27 mouse cellular contexts compared by ENCODE assay signal in the genomic region with DNA sequence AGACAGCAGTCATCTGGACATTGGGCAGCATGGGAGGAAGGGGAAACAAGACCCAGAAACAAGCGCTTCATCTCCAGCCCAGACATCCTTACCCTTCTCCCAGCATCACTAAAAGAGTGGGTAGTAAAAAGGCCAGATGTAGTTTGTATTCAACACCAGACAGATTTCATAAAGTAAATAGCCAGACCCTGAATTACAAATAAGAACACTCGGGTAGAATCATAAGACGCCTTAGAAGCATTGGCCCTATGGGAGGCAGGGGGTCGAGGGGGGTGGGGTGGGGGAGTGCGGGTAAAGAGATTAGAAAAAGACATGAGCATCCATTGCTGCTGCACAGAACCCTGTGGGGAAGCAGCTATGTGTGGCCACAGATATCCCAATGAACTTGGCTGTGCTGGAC.
A peak's percentile ranks its signal among the peaks of the same experiment; 100 is the strongest.
DNase-seq lines count a peak whose midpoint lies in the region; ATAC-seq and TF ChIP-seq lines count a peak whose summit lies in the region.
"Had no signal": no experiment of that assay in that cellular context is flagged by ENCODE, and none has a peak within 500 bp of the region (broad histone marks: within the 10 kb centered on the region; RNA-seq: fewer than 3 reads in every experiment).

No protein-coding gene starts in this region.

- no peaks in the 10 kb centered on the region for H3K27me3 ChIP-seq in kidney, embryonic 14.5 days (ENCODE audit: control insufficient read depth, insufficient read depth, low read length)
- H3K27me3 ChIP-seq in kidney, adult 2 months (replicated peaks; ENCODE audit: control insufficient read depth, insufficient read depth, low read length), result no peaks in the 10 kb centered on the region
- no peaks in the 10 kb centered on the region for H3K27me3 ChIP-seq in kidney, embryonic 16.5 days (ENCODE audit: insufficient read depth, low read length)
- no peaks in the 10 kb centered on the region for H3K27me3 ChIP-seq in lung, embryonic 15.5 days
- H3K27me3 ChIP-seq in lung, postnatal 0 days (replicated peaks; ENCODE audit: insufficient read depth, low read length), result no peaks in the 10 kb centered on the region
- H3K27me3 ChIP-seq: CH12.LX; embryonic facial prominence, embryonic 13.5 days; embryonic facial prominence, embryonic 15.5 days; Patski had no signal

- H3K9ac ChIP-seq in kidney, embryonic 14.5 days (ENCODE audit: low read depth, low read length), result no peak overlapping the region
- no peak overlapping the region for H3K9ac ChIP-seq in kidney, embryonic 16.5 days (replicated peaks; ENCODE audit: low read length)
- no peak overlapping the region for H3K9ac ChIP-seq in lung, embryonic 15.5 days
- H3K9ac ChIP-seq in lung, postnatal 0 days (replicated peaks; ENCODE audit: low read depth), result no peak overlapping the region
- H3K9ac ChIP-seq: embryonic facial prominence, embryonic 13.5 days; embryonic facial prominence, embryonic 15.5 days; forebrain, embryonic 12.5 days had no signal

- H3K4me2 ChIP-seq in kidney, embryonic 14.5 days (replicated peaks; ENCODE audit: low read depth, low read length), result no peak overlapping the region
- no peak overlapping the region for H3K4me2 ChIP-seq in kidney, embryonic 16.5 days (replicated peaks; ENCODE audit: low read depth, low read length)
- no peak overlapping the region for H3K4me2 ChIP-seq in lung, embryonic 15.5 days
- no peak overlapping the region for H3K4me2 ChIP-seq in lung, postnatal 0 days (replicated peaks; ENCODE audit: low read depth, low read length)
- H3K4me2 ChIP-seq: embryonic facial prominence, embryonic 13.5 days; embryonic facial prominence, embryonic 15.5 days; forebrain, embryonic 12.5 days had no signal

- H3K4me3 ChIP-seq in kidney, embryonic 14.5 days (ENCODE audit: low read length), result no peak overlapping the region
- no peak overlapping the region for H3K4me3 ChIP-seq in kidney, adult 2 months (ENCODE audit: insufficient read depth, low read depth, low read length)
- no peak overlapping the region for H3K4me3 ChIP-seq in kidney, embryonic 16.5 days (ENCODE audit: low read length)
- H3K4me3 ChIP-seq in lung, embryonic 15.5 days, result no peak overlapping the region
- H3K4me3 ChIP-seq in lung, postnatal 0 days (ENCODE audit: low read depth, low read length), result no peak overlapping the region
- H3K4me3 ChIP-seq in lung, adult 2 months (replicated peaks; ENCODE audit: extremely low read depth, low read depth, low read length), result no peak overlapping the region
- H3K4me3 ChIP-seq: embryonic facial prominence, embryonic 13.5 days; embryonic facial prominence, embryonic 15.5 days; erythroblast, embryonic 14.5 days; forebrain, embryonic 10.5 days; forebrain, embryonic 12.5 days had no signal

- H3K27ac ChIP-seq in kidney, embryonic 14.5 days (ENCODE audit: low read depth, low read length), result peak overlapping the region; percentile 55; the same call in 1 of the 2 replicates
- no peak overlapping the region for H3K27ac ChIP-seq in kidney, adult 2 months (ENCODE audit: insufficient read depth, low read depth, low read length)
- H3K27ac ChIP-seq in kidney, embryonic 16.5 days (ENCODE audit: low read length), result peak overlapping the region; percentile 41; the same call in 1 of the 2 replicates
- peak overlapping the region; percentile 54 for H3K27ac ChIP-seq in lung, embryonic 15.5 days
- no peak overlapping the region for H3K27ac ChIP-seq in lung, postnatal 0 days (ENCODE audit: low read length)
- H3K27ac ChIP-seq: embryonic facial prominence, embryonic 13.5 days; embryonic facial prominence, embryonic 15.5 days; forebrain, embryonic 10.5 days; forebrain, embryonic 12.5 days had no signal

- no peaks in the 10 kb centered on the region for H3K4me1 ChIP-seq in kidney, embryonic 14.5 days (ENCODE audit: control insufficient read depth, insufficient read depth, low read length)
- H3K4me1 ChIP-seq in kidney, adult 2 months (ENCODE audit: control insufficient read depth, insufficient read depth, low read length), result no peaks in the 10 kb centered on the region
- H3K4me1 ChIP-seq in kidney, embryonic 16.5 days (ENCODE audit: insufficient read depth, low read length), result 0 out of 2 replicates have a peak, but pooled peaks cover 3% of the 10 kb centered on the region
- peaks cover 22% of the 10 kb centered on the region for H3K4me1 ChIP-seq in lung, embryonic 15.5 days
- H3K4me1 ChIP-seq in lung, postnatal 0 days (ENCODE audit: insufficient read depth, low read depth, low read length), result peaks cover 4% of the 10 kb centered on the region; the same call in 1 of the 2 replicates
- no peaks in the 10 kb centered on the region for H3K4me1 ChIP-seq in lung, adult 2 months (ENCODE audit: control insufficient read depth, insufficient read depth, low read length)
- H3K4me1 ChIP-seq: embryonic facial prominence, embryonic 15.5 days had no signal

- TF ChIP-seq POLR2A in kidney, adult 2 months (IDR thresholded peaks at IDR 0.05; ENCODE audit: low read depth, low read length), result no peak
- no peak for TF ChIP-seq POLR2A in lung, adult 2 months (IDR thresholded peaks at IDR 0.05; ENCODE audit: borderline replicate concordance, extremely low read depth, low read depth, low read length)

- no peak for TF ChIP-seq CTCF in kidney, adult 2 months (conservative IDR thresholded peaks at IDR 0.05; ENCODE audit: insufficient read depth, insufficient read length, low read depth, low read length)
- no peak for TF ChIP-seq CTCF in lung, postnatal 0 days (IDR thresholded peaks at IDR 0.05)
- no peak for TF ChIP-seq CTCF in lung, adult 2 months (IDR thresholded peaks at IDR 0.05; ENCODE audit: insufficient read depth, low read length)

- H3K9me3 ChIP-seq in kidney, embryonic 14.5 days (ENCODE audit: control insufficient read depth, low read length), result no peaks in the 10 kb centered on the region
- no peaks in the 10 kb centered on the region for H3K9me3 ChIP-seq in kidney, embryonic 16.5 days (ENCODE audit: low read length)
- H3K9me3 ChIP-seq in lung, embryonic 15.5 days, result no peaks in the 10 kb centered on the region
- no peaks in the 10 kb centered on the region for H3K9me3 ChIP-seq in lung, postnatal 0 days (ENCODE audit: low read length)
- H3K9me3 ChIP-seq: embryonic facial prominence, embryonic 13.5 days; embryonic facial prominence, embryonic 15.5 days; forebrain, embryonic 10.5 days; forebrain, embryonic 12.5 days; G1E had no signal

- no peak for ATAC-seq in kidney, embryonic 14.5 days (ENCODE audit: low FRiP score, low TSS enrichment)
- 0 out of 2 replicates have a peak, but pooled peaks have one; percentile 29 for ATAC-seq in kidney, embryonic 16.5 days (ENCODE audit: low FRiP score, low TSS enrichment)
- ATAC-seq in lung, embryonic 15.5 days (ENCODE audit: borderline replicate concordance, extremely low read depth, low FRiP score, low TSS enrichment), result peak; percentile 85
- peak; percentile 18; the same call in 1 of the 2 replicates for ATAC-seq in lung, postnatal 0 days
- ATAC-seq: activated CD4-positive, CD25-positive, alpha-beta regulatory T cell, adult 4 months; CD4-positive, CD25-positive, alpha-beta regulatory T cell, adult 4 months; forebrain, embryonic 14.5 days; Patski had no signal

- H3K36me3 ChIP-seq in kidney, embryonic 14.5 days (ENCODE audit: control insufficient read depth, insufficient read depth, low read length), result no peaks in the 10 kb centered on the region
- H3K36me3 ChIP-seq in kidney, adult 2 months (ENCODE audit: control insufficient read depth, insufficient read depth, low read length), result no peaks in the 10 kb centered on the region
- no peaks in the 10 kb centered on the region for H3K36me3 ChIP-seq in kidney, embryonic 16.5 days (ENCODE audit: insufficient read depth, low read length)
- H3K36me3 ChIP-seq in lung, embryonic 15.5 days, result no peaks in the 10 kb centered on the region
- H3K36me3 ChIP-seq in lung, postnatal 0 days (ENCODE audit: insufficient read depth, low read length), result no peaks in the 10 kb centered on the region
- H3K36me3 ChIP-seq: embryonic facial prominence, embryonic 13.5 days; embryonic facial prominence, embryonic 15.5 days; forebrain, embryonic 10.5 days; forebrain, embryonic 12.5 days; G1E had no signal

- DNase-seq in kidney, adult 2 months, result no peak
- no peak for DNase-seq in kidney, adult 18-20 months
- no peak for DNase-seq in lung, postnatal 36 days
- DNase-seq in lung, postnatal 0 days (ENCODE audit: low spot score), result no peak
- no peak for DNase-seq in lung, adult 2 months
- DNase-seq: adrenal gland, adult 8-10 months; adrenal gland, postnatal 36 days; B cell, adult 2 months; cerebellum, adult 11-12 months; cerebellum, adult 2 months; cerebellum, adult 9-10 months; cerebellum, postnatal 10 days; cerebellum, postnatal 25 days had no signal

- TF ChIP-seq EP300 in lung, postnatal 0 days (IDR thresholded peaks at IDR 0.05), result no peak

- 68% methylated on average over 5 of the region's 5 CpGs for WGBS in kidney, embryonic 14.5 days
- 77% methylated on average over 5 of the region's 5 CpGs for WGBS in kidney, adult 2 months
- WGBS in kidney, embryonic 16.5 days, result 66% methylated on average over 5 of the region's 5 CpGs
- WGBS in lung, embryonic 15.5 days, result 45% methylated on average over 5 of the region's 5 CpGs
- WGBS in lung, postnatal 0 days, result 62% methylated on average over 5 of the region's 5 CpGs
- WGBS in lung, adult 2 months, result 59% methylated on average over 5 of the region's 5 CpGs

Comparison
In these comparisons a context has a peak if more than half of its experiments do, and no peak if none do; other contexts are left out.
1. H3K27ac ChIP-seq: peak in kidney, embryonic 14.5 days (single experiment), kidney, embryonic 16.5 days (single experiment) and lung, embryonic 15.5 days (single experiment); none in kidney, adult 2 months (single experiment) and lung, postnatal 0 days (single experiment).